Mouse (Mus musculus) MEL (cell line): ENCODE data around the gene Utp20. TPM values are rescaled to one million over a fixed set of nuclear protein-coding genes. Genes with fewer than 3 reads are reported as not detected.

Source experiments
- DNase-seq: peaks from one replicate; pipeline ENCODE4 v3.0.0; 2011; ENCODE audit warnings: low read depth, low spot score
- H3K27ac ChIP-seq: 2 replicates; pipeline ENCODE4 v1.5.1; 2012; ENCODE audit warnings: low read depth, mild to moderate bottlenecking, control low read depth, low read length, moderate library complexity; ENCODE audit not compliant: control insufficient read depth
- H3K27me3 ChIP-seq, 2 experiments: fragments of 150-350 bp in 1 of 2; sonication (generic) in 1 of 2; 2 replicates each; pipeline ENCODE4 v1.6.1; 2012; ENCODE audit warnings: low read length in 2 of 2, mild to moderate bottlenecking in 2 of 2, improper control_type of control experiment in 1 of 2, moderate library complexity in 1 of 2; ENCODE audit not compliant: insufficient read depth in 2 of 2, control insufficient read depth in 1 of 2
- H3K36me3 ChIP-seq, 2 experiments: 2 replicates each; pipeline ENCODE4 v1.6.1; 2012 to 2014; ENCODE audit warnings: low read length in 2 of 2, improper control_type of control experiment in 1 of 2, inconsistent platforms in 1 of 2, mild to moderate bottlenecking in 1 of 2; ENCODE audit not compliant: insufficient read depth in 2 of 2, control insufficient read depth in 1 of 2
- H3K4me1 ChIP-seq, 2 experiments: fragments of 150-350 bp in 1 of 2; sonication (generic) in 1 of 2; 2 replicates each; pipeline ENCODE4 v1.6.1; 2012; ENCODE audit warnings: low read length in 2 of 2, improper control_type of control experiment in 1 of 2, mild to moderate bottlenecking in 1 of 2; ENCODE audit not compliant: insufficient read depth in 2 of 2, control insufficient read depth in 1 of 2
- H3K4me3 ChIP-seq, 2 experiments: fragments of 150-350 bp in 1 of 2; sonication (generic) in 1 of 2; 2 replicates each; pipeline ENCODE4 v1.5.1; 2012; ENCODE audit warnings: low read depth in 2 of 2, low read length in 2 of 2, mild to moderate bottlenecking in 2 of 2, moderate library complexity in 2 of 2, control low read depth in 1 of 2, improper control_type of control experiment in 1 of 2; ENCODE audit not compliant: control insufficient read depth in 1 of 2, insufficient read depth in 1 of 2
- H3K79me2 ChIP-seq: 2 replicates; pipeline ENCODE4 v1.6.1; 2012; ENCODE audit warnings: mild to moderate bottlenecking, low read length, moderate library complexity; ENCODE audit not compliant: control insufficient read depth, poor library complexity, insufficient read depth
- H3K9ac ChIP-seq: 2 replicates; pipeline ENCODE4 v1.6.1; 2012; ENCODE audit warnings: low read depth, mild to moderate bottlenecking, control low read depth, low read length, moderate library complexity; ENCODE audit not compliant: control insufficient read depth, poor library complexity, severe bottlenecking
- H3K9me3 ChIP-seq: fragments of 150-350 bp; sonication (generic); replicated peaks from 2 replicates; pipeline ENCODE4 v1.6.1; 2012; ENCODE audit warnings: mild to moderate bottlenecking, low read length, improper control_type of control experiment, moderate library complexity; ENCODE audit not compliant: insufficient read depth
- BHLHE40 ChIP-seq: IDR thresholded peaks from 2 replicates; pipeline ENCODE4 v1.6.1; 2012; ENCODE audit warnings: low read depth, mild to moderate bottlenecking, inconsistent platforms, low read length, improper control_type of control experiment, borderline replicate concordance
- E2F4 ChIP-seq: IDR thresholded peaks from 2 replicates; pipeline ENCODE4 v1.6.1; 2011; ENCODE audit warnings: low read depth, low read length, improper control_type of control experiment, borderline replicate concordance
- EP300 ChIP-seq, 2 experiments: IDR thresholded peaks; 2 replicates each; pipeline ENCODE4 v1.6.1; 2011; ENCODE audit warnings: improper control_type of control experiment in 2 of 2, low read length in 2 of 2, low read depth in 1 of 2, mild to moderate bottlenecking in 1 of 2
- GABPA ChIP-seq: IDR thresholded peaks from 2 replicates; pipeline ENCODE4 v1.6.1; 2012; ENCODE audit warnings: low read depth, mild to moderate bottlenecking, inconsistent platforms, low read length, improper control_type of control experiment, moderate library complexity
- HCFC1 ChIP-seq: IDR thresholded peaks from 2 replicates; pipeline ENCODE4 v1.6.1; 2012; ENCODE audit warnings: low read depth, mild to moderate bottlenecking, inconsistent platforms, low read length, improper control_type of control experiment, moderate library complexity
- JUND ChIP-seq: IDR thresholded peaks from 2 replicates; pipeline ENCODE4 v1.6.1; 2011; ENCODE audit warnings: low read depth, mild to moderate bottlenecking, improper control_type of control experiment, low read length
- KAT2A ChIP-seq: conservative IDR thresholded peaks from 2 replicates; pipeline ENCODE4 v1.6.1; 2012; ENCODE audit warnings: low read depth, low read length, improper control_type of control experiment, inconsistent platforms
- MAX ChIP-seq: IDR thresholded peaks from 2 replicates; pipeline ENCODE4 v1.6.1; 2011; ENCODE audit warnings: low read length, improper control_type of control experiment
- MYB ChIP-seq: IDR thresholded peaks from 2 replicates; pipeline ENCODE4 v1.6.1; 2011; ENCODE audit warnings: mild to moderate bottlenecking, low read depth, low read length, improper control_type of control experiment
- MYC ChIP-seq: IDR thresholded peaks from 2 replicates; pipeline ENCODE4 v1.6.1; 2011; ENCODE audit warnings: low read depth, mild to moderate bottlenecking, low read length, improper control_type of control experiment, moderate library complexity
- NELFE ChIP-seq: IDR thresholded peaks from 2 replicates; pipeline ENCODE4 v1.6.1; 2011; ENCODE audit warnings: low read depth, low read length, improper control_type of control experiment
- SIN3A ChIP-seq: IDR thresholded peaks from 2 replicates; pipeline ENCODE4 v1.6.1; 2012; ENCODE audit warnings: low read length, improper control_type of control experiment, inconsistent platforms
- ZC3H11A ChIP-seq: IDR thresholded peaks from 2 replicates; pipeline ENCODE4 v1.6.1; 2012; ENCODE audit warnings: low read depth, mild to moderate bottlenecking, inconsistent platforms, low read length, improper control_type of control experiment
- ZMIZ1 ChIP-seq: IDR thresholded peaks from 2 replicates; pipeline ENCODE4 v1.6.1; 2012; ENCODE audit warnings: low read depth, mild to moderate bottlenecking, inconsistent platforms, low read length, improper control_type of control experiment, moderate library complexity
- ZNF384 ChIP-seq: IDR thresholded peaks from 2 replicates; pipeline ENCODE4 v1.6.1; 2012; ENCODE audit warnings: low read depth, mild to moderate bottlenecking, inconsistent platforms, low read length, improper control_type of control experiment
- polyA plus RNA-seq, 2 experiments: library from polyadenylated mRNA; stranded (reverse) in 1 of 2; unstranded in 1 of 2; fragments of >175 nt in 1 of 2; fragments of >200 nt in 1 of 2; gene quantifications; 2 replicates each; pipeline versions ENCODE4 v1.2.1 to v1.2.4; 2012; ENCODE audit warnings: low replicate concordance in 2 of 2, low read depth in 1 of 2; ENCODE audit not compliant: insufficient read length in 2 of 2, insufficient read depth in 1 of 2, missing spikeins in 1 of 2
- total RNA-seq: library from RNA; depleted of rRNA; stranded (reverse); fragments of 300-350 nt; gene quantifications from 2 replicates; pipeline ENCODE4 v1.2.3, GENCODE M21; 2012

The Utp20 gene
- total and polyA plus RNA-seq, 3 experiments: 56.5 to 138 (median 62.8) TPM

GRCm38 (mm10) chr10:88817335-88817734 is 9.3 kb downstream of the Utp20 start:
- Histone ChIP-seq H3K27me3 (no peaks in the 10 kb centered on the region), H3K36me3 (peaks cover 0 to 31% of the 10 kb centered on the region in 2 experiments; a peak in 2 of 4 replicates), H3K79me2 (no peaks in the 10 kb centered on the region), H3K27ac (no peak overlapping the region), H3K9ac (no peak overlapping the region), H3K9me3 (no peaks in the 10 kb centered on the region), H3K4me1 (no peaks in the 10 kb centered on the region), H3K4me3 (no peak overlapping the region)
- DNase-seq: no peak
- TF ChIP-seq EP300 (IDR thresholded peaks at IDR 0.05; ENCODE audit: low read depth in 1 of 2, low read length in 2 of 2) (no peak), SIN3A (no peak), MAX (no peak), MYC (no peak), HCFC1 (no peak)

GRCm38 (mm10) chr10:88815256-88815655 is 11.3 kb downstream of the Utp20 start:
- H3K27me3 ChIP-seq: no peaks in the 10 kb centered on the region
- no peak overlapping the region for H3K27ac ChIP-seq
- no peak for TF ChIP-seq EP300 (IDR thresholded peaks at IDR 0.05; ENCODE audit: low read depth in 1 of 2, low read length in 2 of 2)
- no peak for TF ChIP-seq MYB
- TF ChIP-seq JUND: no peak
- TF ChIP-seq HCFC1: no peak
- TF ChIP-seq ZC3H11A: no peak
- TF ChIP-seq NELFE: no peak
- TF ChIP-seq GABPA: no peak
- TF ChIP-seq ZNF384: no peak
- TF ChIP-seq KAT2A: no peak
- TF ChIP-seq ZMIZ1: no peak
- TF ChIP-seq E2F4: no peak
- TF ChIP-seq BHLHE40: no peak
- no peak for DNase-seq
- H3K4me3 ChIP-seq: no peak overlapping the region
- no peaks in the 10 kb centered on the region for H3K79me2 ChIP-seq
- H3K4me1 ChIP-seq: no peaks in the 10 kb centered on the region
- H3K36me3 ChIP-seq: peaks cover 0 to 27% of the 10 kb centered on the region in 2 experiments; a peak in 2 of 4 replicates
- H3K9me3 ChIP-seq: no peaks in the 10 kb centered on the region
- H3K9ac ChIP-seq: no peak overlapping the region

- no peak overlapping the region for H3K9ac ChIP-seq
- no peaks in the 10 kb centered on the region for H3K4me1 ChIP-seq
- DNase-seq: no peak
- H3K4me3 ChIP-seq: no peak overlapping the region
- no peaks in the 10 kb centered on the region for H3K27me3 ChIP-seq
- H3K79me2 ChIP-seq: no peaks in the 10 kb centered on the region
- H3K27ac ChIP-seq: no peak overlapping the region
- no peaks in the 10 kb centered on the region for H3K9me3 ChIP-seq
- H3K36me3 ChIP-seq: peaks cover 0 to 18% of the 10 kb centered on the region in 2 experiments; a peak in 2 of 4 replicates
- no peak for TF ChIP-seq MYB
Observed at GRCm38 (mm10) chr10:88811704-88812103, 14.9 kb downstream of the Utp20 start.
